Mouse (Mus musculus) E14TG2a.4 (cell line): Measurements from ENCODE around the gene 4930455H04Rik.

Source experiments
- H3K27me3 ChIP-seq: 2 replicates; pipeline ENCODE4 v1.6.1; 2014; ENCODE audit warnings: low read length, control low read depth; ENCODE audit not compliant: insufficient read depth
- H3K36me3 ChIP-seq: 2 replicates; pipeline ENCODE4 v1.6.1; 2014; ENCODE audit warnings: low read length, control low read depth; ENCODE audit not compliant: insufficient read depth
- H3K4me1 ChIP-seq: replicated peaks from 2 replicates; pipeline ENCODE4 v1.6.1; 2014; ENCODE audit warnings: low read depth, low read length, control low read depth
- H3K4me3 ChIP-seq: replicated peaks from 2 replicates; pipeline ENCODE4 v1.5.1; 2014; ENCODE audit warnings: mild to moderate bottlenecking, low read length
- H3K9me3 ChIP-seq: 2 replicates; pipeline ENCODE4 v1.6.1; 2014; ENCODE audit warnings: low read length, control low read depth
- CTCF ChIP-seq: conservative IDR thresholded peaks from 2 replicates; pipeline ENCODE4 v1.5.1; 2014; ENCODE audit warnings: low read length
- NANOG ChIP-seq: IDR thresholded peaks from 2 replicates; pipeline ENCODE4 v1.6.1; 2014; ENCODE audit warnings: borderline replicate concordance, low read length, mixed read lengths
- POU5F1 ChIP-seq: IDR thresholded peaks from 2 replicates; pipeline ENCODE4 v1.6.1; 2014; ENCODE audit warnings: low read length, borderline replicate concordance

The 4930455H04Rik gene

GRCm38 (mm10) chr3:116969786-116970185 lies 1.7 kb downstream of the 4930455H04Rik start:
- TF ChIP-seq CTCF (no peak), POU5F1 (no peak), NANOG (no peak)
- Histone ChIP-seq H3K4me3 (no peak overlapping the region), H3K4me1 (peaks cover 4% of the 10 kb centered on the region; the same call in 1 of the 2 replicates), H3K27me3 (peaks cover 14% of the 10 kb centered on the region), H3K36me3 (no peaks in the 10 kb centered on the region), H3K9me3 (no peaks in the 10 kb centered on the region)

GRCm38 (mm10) chr3:116981811-116982575 lies 13.9 kb downstream of the 4930455H04Rik start:
- TF ChIP-seq NANOG (no peak), CTCF (no peak), POU5F1 (no peak)
- no peaks in the 10 kb centered on the region for H3K36me3 ChIP-seq
- H3K27me3 ChIP-seq: no peaks in the 10 kb centered on the region
- H3K4me1 ChIP-seq: no peaks in the 10 kb centered on the region
- H3K4me3 ChIP-seq: no peak overlapping the region
- H3K9me3 ChIP-seq: peaks cover 6% of the 10 kb centered on the region; the same call in 1 of the 2 replicates

- no peaks in the 10 kb centered on the region for H3K4me1 ChIP-seq
These were observed 17.0 kb downstream of the 4930455H04Rik start for GRCm38 (mm10) chr3:116985042-116985455.

GRCm38 (mm10) chr3:116985741-116986140 lies 17.7 kb downstream of the 4930455H04Rik start:
- no peaks in the 10 kb centered on the region for H3K27me3 ChIP-seq
- no peaks in the 10 kb centered on the region for H3K4me1 ChIP-seq
- no peaks in the 10 kb centered on the region for H3K36me3 ChIP-seq
- no peak overlapping the region for H3K4me3 ChIP-seq
- TF ChIP-seq CTCF: no peak
- no peak for TF ChIP-seq POU5F1
- TF ChIP-seq NANOG: no peak
- H3K9me3 ChIP-seq: no peaks in the 10 kb centered on the region

More at GRCm38 (mm10) chr3:116985042-116985455, 17.0 kb downstream of the 4930455H04Rik start:
- TF ChIP-seq POU5F1 (no peak), NANOG (no peak), CTCF (no peak)
- Histone ChIP-seq H3K4me3 (no peak overlapping the region), H3K36me3 (no peaks in the 10 kb centered on the region), H3K27me3 (no peaks in the 10 kb centered on the region), H3K9me3 (no peaks in the 10 kb centered on the region)

GRCm38 (mm10) chr3:116986451-116986850 lies 18.4 kb downstream of the 4930455H04Rik start:
- no peaks in the 10 kb centered on the region for H3K9me3 ChIP-seq
- no peak overlapping the region for H3K4me3 ChIP-seq
- TF ChIP-seq POU5F1 (no peak), NANOG (no peak), CTCF (no peak)
- no peaks in the 10 kb centered on the region for H3K4me1 ChIP-seq
- H3K36me3 ChIP-seq: no peaks in the 10 kb centered on the region
- H3K27me3 ChIP-seq: no peaks in the 10 kb centered on the region

GRCm38 (mm10) chr3:116988221-116988620 lies 20.2 kb downstream of the 4930455H04Rik start:
- Histone ChIP-seq H3K9me3 (no peaks in the 10 kb centered on the region), H3K27me3 (no peaks in the 10 kb centered on the region), H3K4me1 (no peaks in the 10 kb centered on the region), H3K36me3 (no peaks in the 10 kb centered on the region), H3K4me3 (no peak overlapping the region)
- TF ChIP-seq POU5F1 (no peak), CTCF (no peak), NANOG (no peak)

- TF ChIP-seq NANOG (no peak), POU5F1 (no peak)
- Histone ChIP-seq H3K27me3 (no peaks in the 10 kb centered on the region), H3K4me3 (no peak overlapping the region), H3K36me3 (no peaks in the 10 kb centered on the region), H3K9me3 (no peaks in the 10 kb centered on the region), H3K4me1 (no peaks in the 10 kb centered on the region)
These were observed 23.1 kb downstream of the 4930455H04Rik start for GRCm38 (mm10) chr3:116991180-116991579.

GRCm38 (mm10) chr3:116993011-116993410 lies 24.9 kb downstream of the 4930455H04Rik start:
- H3K9me3 ChIP-seq: no peaks in the 10 kb centered on the region
- H3K4me3 ChIP-seq: no peak overlapping the region
- no peak for TF ChIP-seq POU5F1
- no peak for TF ChIP-seq CTCF
- no peak for TF ChIP-seq NANOG
- no peaks in the 10 kb centered on the region for H3K27me3 ChIP-seq
- no peaks in the 10 kb centered on the region for H3K36me3 ChIP-seq
- no peaks in the 10 kb centered on the region for H3K4me1 ChIP-seq
